Mouse (Mus musculus) forebrain, embryonic 14.5 days (tissue): ENCODE measurements at regions not wholly inside any gene's neighbourhood (a gene's known extent, or its start where the extent isn't known, plus 50 kb on each side); places are given as distances from the start of the nearest gene placed in this dataset.

Source experiments
- ATAC-seq: fragments of 200-750 bp; cut with Nextera tagmentation; 2 replicates; pipeline ENCODE4 v1.8.0; 2017; ENCODE audit warnings: mild to moderate bottlenecking, moderate library complexity
- DNase-seq: peaks from one replicate; pipeline ENCODE4 v3.0.0-alpha.2; 2015; ENCODE audit warnings: low spot score
- H3K27ac ChIP-seq: fragments of 300-500 bp; sonication (generic); 2 replicates; pipeline ENCODE4 v1.5.1; 2014; ENCODE audit warnings: low read depth, mild to moderate bottlenecking, control low read depth, low read length, moderate library complexity
- H3K27me3 ChIP-seq: fragments of 300-500 bp; sonication (generic); replicated peaks from 2 replicates; pipeline ENCODE4 v1.6.1; 2014; ENCODE audit warnings: low read length, control low read depth, mixed read lengths; ENCODE audit not compliant: control insufficient read depth, insufficient read depth
- H3K36me3 ChIP-seq: fragments of 300-500 bp; sonication (generic); 2 replicates; pipeline ENCODE4 v1.6.1; 2014; ENCODE audit warnings: low read length, control low read depth; ENCODE audit not compliant: control insufficient read depth, insufficient read depth
- H3K4me1 ChIP-seq: fragments of 300-500 bp; sonication (generic); 2 replicates; pipeline ENCODE4 v1.6.1; 2014; ENCODE audit warnings: antibody characterized with exemption, low read length, control low read depth; ENCODE audit not compliant: control insufficient read depth, insufficient read depth
- H3K4me2 ChIP-seq: fragments of 300-500 bp; sonication (generic); 2 replicates; pipeline ENCODE4 v1.6.1; 2014; ENCODE audit warnings: mild to moderate bottlenecking, control low read depth, low read length
- H3K4me3 ChIP-seq: fragments of 300-500 bp; sonication (generic); 2 replicates; pipeline ENCODE4 v1.5.1; 2014; ENCODE audit warnings: low read depth, low read length, control low read depth
- H3K9ac ChIP-seq: fragments of 300-500 bp; sonication (generic); 2 replicates; pipeline ENCODE4 v1.6.1; 2014; ENCODE audit warnings: mild to moderate bottlenecking, low read length, control low read depth, moderate library complexity
- H3K9me3 ChIP-seq: fragments of 300-500 bp; sonication (generic); replicated peaks from 2 replicates; pipeline ENCODE4 v1.6.1; 2016; ENCODE audit warnings: low read length, control low read depth, mixed read lengths; ENCODE audit not compliant: control insufficient read depth
- WGBS: fragments of 180-500 bp; shearing (Covaris S2); extraction: QIAGEN DNeasy Blood & Tissue Kit; methylation state at CpG from one replicate; pipeline ENCODE4 v1.1.7; 2014; 5-methylcytosine and 5-hydroxymethylcytosine counted together

DNA sequence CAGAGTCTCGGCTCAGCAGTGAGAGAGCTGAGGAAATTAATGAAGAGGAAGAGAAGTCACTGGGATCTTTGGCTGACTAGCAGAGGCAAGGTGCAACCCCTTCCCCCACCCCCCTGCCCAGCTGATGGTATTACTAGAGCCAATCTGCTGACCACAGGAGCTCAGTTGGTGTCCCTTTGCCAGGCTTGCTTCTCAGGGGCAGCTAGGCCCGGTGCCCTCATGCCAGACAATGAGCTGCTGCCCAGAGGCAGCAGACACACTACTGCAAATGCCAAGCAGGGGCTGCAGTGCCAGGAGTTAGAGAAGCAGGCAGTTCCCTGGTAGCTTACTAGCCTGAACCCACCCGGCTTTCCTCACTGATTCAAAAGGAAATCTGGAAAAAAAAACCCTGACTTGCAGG is 59.1 kb upstream of the St8sia2 start:
- no peak overlapping the region for H3K27ac ChIP-seq
- no peak overlapping the region for H3K4me3 ChIP-seq
- no peaks in the 10 kb centered on the region for H3K36me3 ChIP-seq
- DNase-seq = no peak
- H3K9me3 ChIP-seq = no peaks in the 10 kb centered on the region; the same call in 1 of the 2 replicates
- no peaks in the 10 kb centered on the region for H3K27me3 ChIP-seq
- no peaks in the 10 kb centered on the region for H3K4me1 ChIP-seq
- no peak for ATAC-seq
- H3K4me2 ChIP-seq = no peak overlapping the region
- no peak overlapping the region for H3K9ac ChIP-seq
- WGBS = 47% methylated on average over 3 of the region's 3 CpGs

DNA sequence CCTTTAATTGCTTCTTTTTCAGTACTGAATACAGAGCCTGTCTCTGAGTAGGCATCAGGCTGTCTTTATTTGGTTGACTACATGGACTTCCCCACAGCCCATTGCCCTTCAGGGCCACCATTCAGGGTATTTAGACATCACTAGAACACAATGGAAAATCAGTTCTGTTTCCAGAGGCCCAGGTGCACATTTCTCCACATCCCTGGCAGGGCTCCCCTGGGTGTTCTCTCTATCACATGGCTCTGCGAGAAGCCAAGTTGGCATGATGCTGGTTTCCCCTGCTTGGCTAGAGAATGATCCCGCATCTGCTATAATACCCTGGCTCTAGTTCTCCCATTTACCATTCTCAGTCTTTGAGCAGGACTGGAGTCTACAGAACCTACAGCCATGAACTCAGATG is 57.3 kb upstream of the St8sia2 start:
- H3K27ac ChIP-seq = no peak overlapping the region
- ATAC-seq (no peak), DNase-seq (no peak)
- H3K36me3 ChIP-seq = no peaks in the 10 kb centered on the region
- no peak overlapping the region for H3K4me3 ChIP-seq
- no peaks in the 10 kb centered on the region; the same call in 1 of the 2 replicates for H3K9me3 ChIP-seq
- H3K27me3 ChIP-seq = no peaks in the 10 kb centered on the region
- 83% methylated on average over 2 of the region's 2 CpGs for WGBS
- H3K4me1 ChIP-seq = no peaks in the 10 kb centered on the region
- H3K4me2 ChIP-seq = no peak overlapping the region
- H3K9ac ChIP-seq = no peak overlapping the region

DNA sequence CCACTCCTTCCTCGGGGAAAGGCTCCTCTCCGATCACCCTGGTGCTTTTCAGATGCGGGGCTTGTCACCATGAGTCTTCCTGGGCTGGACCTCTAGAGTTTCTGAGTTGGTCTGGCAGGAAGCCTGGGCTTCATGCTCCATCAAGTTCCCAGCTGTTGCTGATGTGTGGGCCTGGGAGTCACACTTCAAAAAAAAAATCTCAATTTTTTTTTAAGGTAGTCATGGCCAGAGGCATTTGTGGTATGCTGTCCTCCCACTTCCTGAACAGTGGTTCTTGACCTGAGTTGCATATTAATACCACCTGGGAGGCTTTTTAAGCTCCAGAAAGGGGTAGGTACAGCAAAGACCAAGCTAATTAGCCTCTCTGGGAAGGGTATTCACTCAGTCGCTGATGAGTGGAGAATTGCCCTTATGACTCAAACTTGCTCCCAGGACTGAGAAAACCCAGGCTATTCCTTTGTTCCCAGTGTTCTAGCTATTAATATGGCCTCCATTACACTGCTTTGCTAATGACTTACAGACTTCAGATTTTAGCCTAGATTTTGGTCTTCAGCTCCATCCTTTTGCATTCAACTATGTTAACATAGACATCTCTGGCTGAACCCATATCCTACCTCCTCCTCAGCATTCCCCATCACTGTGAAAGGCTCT is 52.1 kb upstream of the St8sia2 start:
- 68% methylated on average over 4 of the region's 4 CpGs for WGBS
- no peaks in the 10 kb centered on the region for H3K4me1 ChIP-seq
- no peak overlapping the region for H3K9ac ChIP-seq
- no peak for DNase-seq
- H3K4me2 ChIP-seq = no peak overlapping the region
- H3K9me3 ChIP-seq = no peaks in the 10 kb centered on the region
- no peak overlapping the region for H3K4me3 ChIP-seq
- no peaks in the 10 kb centered on the region for H3K27me3 ChIP-seq
- H3K27ac ChIP-seq = no peak overlapping the region
- no peak for ATAC-seq
- H3K36me3 ChIP-seq = no peaks in the 10 kb centered on the region
